Mouse (Mus musculus) ovary, adult 10 weeks (tissue): ENCODE measurements around the gene Crip2. TPM values are rescaled to one million over a fixed set of nuclear protein-coding genes. Genes with fewer than 3 reads are reported as not detected.

Experiments
- polyA plus RNA-seq: library from polyadenylated mRNA; stranded (reverse); fragments of 350-450 nt; fragmentation: Illumina TruSeq; extraction: RNeasy Lipid Tissue Mini Kit (QIAGEN cat#74804); gene quantifications from one replicate; pipeline ENCODE4 v1.2.3, GENCODE M21; 2014

The Crip2 gene
- polyA plus RNA-seq, result not detected

GRCm38 (mm10) chr12:113139908-113140615, at the start of gene Crip2:
TSS of gene Crip2 (plus strand) at chr12:113140236.

DNA sequence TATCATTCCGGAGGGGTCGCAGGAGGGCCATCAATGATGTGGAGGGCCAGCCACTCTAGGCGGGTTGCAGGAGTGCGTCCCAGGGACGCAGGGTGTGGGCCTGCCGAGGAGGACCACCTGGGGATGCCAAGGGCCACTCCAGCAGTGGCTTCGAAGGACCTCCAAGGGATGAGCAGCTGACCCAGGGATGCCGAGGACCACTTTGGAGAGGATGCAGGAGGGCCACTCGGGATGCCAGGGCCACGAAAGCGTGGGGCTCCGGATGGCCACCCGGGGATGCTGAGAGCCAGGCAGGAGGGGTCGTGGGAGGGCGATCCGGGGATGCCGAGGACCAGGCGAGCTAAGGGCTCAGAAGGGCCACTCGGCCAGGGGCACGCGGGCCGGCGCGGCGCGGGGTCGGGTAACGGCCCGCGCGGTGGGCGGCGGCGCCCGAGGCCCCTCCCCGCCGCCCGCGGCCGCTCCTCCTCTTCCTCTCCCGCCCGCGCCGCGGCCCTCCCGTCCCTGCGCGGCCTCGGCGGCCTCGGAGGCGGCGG, 42.2 kb upstream of the Crip2 start, which contains the start of gene Mta1:
Mta1 (plus strand) TSS at position 530 of the 533 bp plus-strand sequence.

GRCm38 (mm10) chr12:113146112-113147057, 6.3 kb downstream of the Crip2 start, which contains the start of gene Crip1:
TSS of gene Crip1 (plus strand) at chr12:113146316.

GRCm38 (mm10) chr12:113155887-113156539, 16.0 kb downstream of the Crip2 start, which contains the start of gene Tedc1:
TSS of gene Tedc1 (plus strand) at chr12:113156421.

DNA sequence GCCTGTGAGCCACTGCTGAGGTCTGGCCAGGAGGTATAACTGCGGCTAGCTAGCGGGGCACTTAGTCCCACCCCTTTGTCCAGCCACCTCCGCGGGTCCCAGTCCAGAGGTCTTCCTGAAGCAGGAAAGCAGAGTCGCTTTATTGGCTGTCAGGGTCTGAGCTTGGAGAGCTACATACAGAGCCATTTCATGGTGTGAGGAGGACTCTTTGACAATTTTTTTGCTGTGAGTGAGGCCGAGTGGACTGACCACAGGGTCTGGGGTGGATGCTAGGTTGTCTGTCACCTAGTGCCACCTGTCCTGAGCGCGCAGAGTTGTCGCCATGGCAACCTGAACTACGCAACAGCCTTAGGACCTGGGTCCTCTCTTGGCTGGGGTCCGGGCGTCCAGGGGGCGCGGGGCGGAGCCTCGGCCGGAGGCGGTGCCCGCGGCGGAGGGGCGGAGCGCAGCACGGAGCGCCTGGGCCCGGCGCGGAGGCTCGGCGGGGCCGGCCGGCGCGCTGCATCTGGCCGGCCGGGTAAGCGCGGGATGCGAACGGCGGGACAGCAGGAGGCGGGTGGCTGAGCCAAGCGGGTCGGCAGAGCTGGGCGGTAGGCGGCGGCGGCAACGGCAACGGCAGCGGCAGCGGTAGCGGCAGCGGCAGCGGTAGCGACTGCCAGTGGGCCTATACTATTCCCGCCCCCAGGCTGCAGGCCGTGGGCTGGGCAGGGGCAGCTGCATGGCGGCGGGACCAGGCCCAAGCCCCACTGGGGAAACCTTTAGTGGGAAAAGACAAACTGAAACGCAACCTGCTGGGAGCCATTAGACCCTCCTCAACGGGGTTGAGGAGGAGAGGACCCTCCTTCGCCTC, 45.6 kb downstream of the Crip2 start, which contains the start of gene Tmem121:
Tmem121 (plus strand) TSS at position 489 of the 850 bp plus-strand sequence.

Other genes starting within 250 kb of the Crip2 start
- gene Jag2, start 210.5 kb upstream of the Crip2 start, polyA plus RNA-seq, result 0.26 TPM
- 1.6 TPM for gene Nudt14, start 198.1 kb upstream of the Crip2 start, polyA plus RNA-seq
- 0.77 TPM for gene Btbd6, start 163.8 kb upstream of the Crip2 start, polyA plus RNA-seq
- 12.9 TPM for gene Brf1, start 139.5 kb upstream of the Crip2 start, polyA plus RNA-seq
- gene Pacs2, start 125.7 kb upstream of the Crip2 start, polyA plus RNA-seq, result 6.7 TPM
- gene Tex22, start 65.7 kb upstream of the Crip2 start, polyA plus RNA-seq, result not detected
- gene Mta1, start 42.0 kb upstream of the Crip2 start, polyA plus RNA-seq, result 22.5 TPM
- 1.1 TPM for gene Crip1, start 6.1 kb downstream of the Crip2 start, polyA plus RNA-seq
- 0.34 TPM for gene Tedc1, start 16.2 kb downstream of the Crip2 start, polyA plus RNA-seq
- not detected for gene Tmem121, start 45.7 kb downstream of the Crip2 start, polyA plus RNA-seq